Mouse (Mus musculus) embryonic facial prominence, embryonic 14.5 days (tissue): ENCODE data around the gene Eif2ak3. TPM values are rescaled to one million over a fixed set of nuclear protein-coding genes. Genes with fewer than 3 reads are reported as not detected.

Source experiments
- ATAC-seq: fragments of 200-750 bp; cut with Nextera tagmentation; 2 replicates; pipeline ENCODE4 v1.8.0; 2017; ENCODE audit warnings: low read depth, moderate number of reproducible peaks, moderate TSS enrichment
- DNase-seq: peaks from one replicate; pipeline ENCODE4 v3.0.0-alpha.2; 2015; ENCODE audit warnings: low spot score
- H3K27ac ChIP-seq: fragments of 300-500 bp; sonication (generic); replicated peaks from 2 replicates; pipeline ENCODE4 v1.5.1; 2014; ENCODE audit warnings: low read depth, mild to moderate bottlenecking, low read length, moderate library complexity
- H3K27me3 ChIP-seq: fragments of 300-500 bp; sonication (generic); replicated peaks from 2 replicates; pipeline ENCODE4 v1.6.1; 2014; ENCODE audit warnings: low read length; ENCODE audit not compliant: control insufficient read depth, insufficient read depth
- H3K36me3 ChIP-seq: fragments of 300-500 bp; sonication (generic); 2 replicates; pipeline ENCODE4 v1.6.1; 2014; ENCODE audit warnings: low read length, mixed read lengths; ENCODE audit not compliant: control insufficient read depth, insufficient read depth
- H3K4me1 ChIP-seq: fragments of 300-500 bp; sonication (generic); 2 replicates; pipeline ENCODE4 v1.6.1; 2014; ENCODE audit warnings: antibody characterized with exemption, low read length; ENCODE audit not compliant: control insufficient read depth, insufficient read depth
- H3K4me2 ChIP-seq: fragments of 300-500 bp; sonication (generic); 2 replicates; pipeline ENCODE4 v1.6.1; 2014; ENCODE audit warnings: low read depth, mild to moderate bottlenecking, low read length, moderate library complexity, mixed read lengths
- H3K4me3 ChIP-seq: fragments of 300-500 bp; sonication (generic); 2 replicates; pipeline ENCODE4 v1.5.1; 2014; ENCODE audit warnings: low read depth, mild to moderate bottlenecking, low read length
- H3K9ac ChIP-seq: fragments of 300-500 bp; sonication (generic); 2 replicates; pipeline ENCODE4 v1.6.1; 2014; ENCODE audit warnings: low read depth, mild to moderate bottlenecking, low read length, moderate library complexity, mixed read lengths
- H3K9me3 ChIP-seq: fragments of 300-500 bp; sonication (generic); 2 replicates; pipeline ENCODE4 v1.6.1; 2016; ENCODE audit warnings: low read length; ENCODE audit not compliant: control insufficient read depth
- WGBS: fragments of 180-500 bp; shearing (Covaris S2); extraction: QIAGEN DNeasy Blood & Tissue Kit; methylation state at CpG from one replicate; pipeline ENCODE4 v1.1.7; 2014; 5-methylcytosine and 5-hydroxymethylcytosine counted together
- polyA plus RNA-seq: library from polyadenylated mRNA; unstranded; fragments of >200 nt; fragmentation: Nextera tagmentation; extraction: Ambion mirVana; gene quantifications from 2 replicates; pipeline ENCODE4 v1.2.1, GENCODE M21; 2014

The Eif2ak3 gene
- polyA plus RNA-seq, 1 experiment from 2014 or later = 13.0 TPM

GRCm38 (mm10) chr6:70867297-70867696 lies 23.0 kb downstream of the Eif2ak3 start:
- no peaks in the 10 kb centered on the region for H3K36me3 ChIP-seq
- no peak overlapping the region for H3K4me3 ChIP-seq
- H3K4me2 ChIP-seq = no peak overlapping the region
- WGBS = 96% methylated on average over 7 of the region's 9 CpGs
- no peaks in the 10 kb centered on the region for H3K4me1 ChIP-seq
- H3K27me3 ChIP-seq = no peaks in the 10 kb centered on the region
- H3K9ac ChIP-seq = no peak overlapping the region
- H3K27ac ChIP-seq = no peak overlapping the region
- DNase-seq (no peak), ATAC-seq (no peak)
- H3K9me3 ChIP-seq = no peaks in the 10 kb centered on the region

- no peaks in the 10 kb centered on the region for H3K27me3 ChIP-seq
- H3K4me3 ChIP-seq = no peak overlapping the region
- no peak overlapping the region for H3K4me2 ChIP-seq
- no peaks in the 10 kb centered on the region for H3K4me1 ChIP-seq
- no peaks in the 10 kb centered on the region for H3K9me3 ChIP-seq
- no peak overlapping the region for H3K27ac ChIP-seq
- ATAC-seq = no peak
- peak; percentile 12 for DNase-seq
- H3K9ac ChIP-seq = no peak overlapping the region
- 54% methylated on average over 14 of the region's 14 CpGs for WGBS
- no peaks in the 10 kb centered on the region for H3K36me3 ChIP-seq
These were observed 27.2 kb downstream of the Eif2ak3 start for GRCm38 (mm10) chr6:70871511-70871980.

GRCm38 (mm10) chr6:70872128-70872527 lies 27.8 kb downstream of the Eif2ak3 start:
- Histone ChIP-seq H3K9me3 (no peaks in the 10 kb centered on the region), H3K36me3 (no peaks in the 10 kb centered on the region), H3K4me1 (no peaks in the 10 kb centered on the region), H3K9ac (no peak overlapping the region), H3K4me2 (no peak overlapping the region), H3K27me3 (no peaks in the 10 kb centered on the region), H3K4me3 (no peak overlapping the region), H3K27ac (no peak overlapping the region)
- ATAC-seq (peak; percentile 92; the same call in 1 of the 2 replicates), DNase-seq (peak; percentile 71)
- WGBS = 61% methylated on average over 10 of the region's 10 CpGs

GRCm38 (mm10) chr6:70872570-70872969 lies 28.3 kb downstream of the Eif2ak3 start:
- no peaks in the 10 kb centered on the region for H3K4me1 ChIP-seq
- DNase-seq (no peak), ATAC-seq (0 out of 2 replicates have a peak, but pooled peaks have one; percentile 1)
- no peaks in the 10 kb centered on the region for H3K27me3 ChIP-seq
- no peak overlapping the region for H3K4me3 ChIP-seq
- no peaks in the 10 kb centered on the region for H3K36me3 ChIP-seq
- no peak overlapping the region for H3K9ac ChIP-seq
- 68% methylated on average over 7 of the region's 7 CpGs for WGBS
- H3K27ac ChIP-seq = no peak overlapping the region
- no peaks in the 10 kb centered on the region for H3K9me3 ChIP-seq
- no peak overlapping the region for H3K4me2 ChIP-seq

- ATAC-seq (no peak), DNase-seq (no peak)
- H3K27ac ChIP-seq = no peak overlapping the region
- H3K4me2 ChIP-seq = no peak overlapping the region
- WGBS = 78% methylated on average over 5 of the region's 5 CpGs
- no peaks in the 10 kb centered on the region for H3K27me3 ChIP-seq
- H3K4me1 ChIP-seq = no peaks in the 10 kb centered on the region
- H3K9ac ChIP-seq = no peak overlapping the region
- peaks cover 7% of the 10 kb centered on the region; the same call in 1 of the 2 replicates for H3K36me3 ChIP-seq
- H3K4me3 ChIP-seq = no peak overlapping the region
- H3K9me3 ChIP-seq = no peaks in the 10 kb centered on the region
These were observed 29.9 kb downstream of the Eif2ak3 start for GRCm38 (mm10) chr6:70874035-70874775.

- Histone ChIP-seq H3K9ac (no peak overlapping the region), H3K27me3 (no peaks in the 10 kb centered on the region), H3K27ac (no peak overlapping the region), H3K4me2 (no peak overlapping the region), H3K36me3 (peaks cover 15% of the 10 kb centered on the region; the same call in 1 of the 2 replicates), H3K4me3 (no peak overlapping the region), H3K9me3 (no peaks in the 10 kb centered on the region), H3K4me1 (no peaks in the 10 kb centered on the region)
- WGBS = 90% methylated on average over 1 of the region's 1 CpGs
- no peak for DNase-seq
- no peak for ATAC-seq
These were observed 30.7 kb downstream of the Eif2ak3 start for GRCm38 (mm10) chr6:70875017-70875416.

GRCm38 (mm10) chr6:70880714-70881304 lies 36.5 kb downstream of the Eif2ak3 start:
- Histone ChIP-seq H3K9me3 (no peaks in the 10 kb centered on the region), H3K9ac (no peak overlapping the region), H3K36me3 (peaks cover 58% of the 10 kb centered on the region), H3K27me3 (no peaks in the 10 kb centered on the region), H3K27ac (no peak overlapping the region), H3K4me2 (no peak overlapping the region), H3K4me1 (no peaks in the 10 kb centered on the region), H3K4me3 (no peak overlapping the region)
- ATAC-seq (no peak), DNase-seq (peak; percentile 64)
- WGBS = 8% methylated on average over 5 of the region's 5 CpGs

- no peak overlapping the region for H3K4me2 ChIP-seq
- no peak overlapping the region for H3K4me3 ChIP-seq
- H3K27me3 ChIP-seq = no peaks in the 10 kb centered on the region
- no peak overlapping the region for H3K27ac ChIP-seq
- peaks cover 92% of the 10 kb centered on the region for H3K36me3 ChIP-seq
- DNase-seq (no peak), ATAC-seq (no peak)
- WGBS = 83% methylated on average over 11 of the region's 11 CpGs
- H3K4me1 ChIP-seq = no peaks in the 10 kb centered on the region
- no peak overlapping the region for H3K9ac ChIP-seq
- no peaks in the 10 kb centered on the region for H3K9me3 ChIP-seq
These were observed 43.7 kb downstream of the Eif2ak3 start for GRCm38 (mm10) chr6:70887993-70888392.
